Comparison of ENCODE assay signal across 26 mouse cellular contexts in the genomic region with DNA sequence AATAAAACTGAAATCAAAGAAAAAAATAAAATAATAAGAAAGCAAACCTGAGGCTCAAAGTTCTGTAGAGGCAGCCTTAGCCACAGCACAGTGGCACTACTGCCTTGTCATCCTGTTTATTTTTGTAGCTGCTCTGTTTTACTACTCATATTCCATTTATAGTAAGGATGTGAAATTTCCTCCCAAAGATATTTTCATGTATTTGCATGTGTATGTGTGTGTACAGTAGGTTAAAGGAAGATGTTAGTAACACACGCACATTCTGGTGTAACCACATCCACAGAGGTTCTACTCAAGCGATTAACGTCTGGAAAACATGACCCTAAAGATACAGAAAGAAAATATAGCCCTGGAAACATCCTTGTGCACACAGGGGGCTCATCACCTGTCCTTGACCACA. TPM values are rescaled to one million over a fixed set of nuclear protein-coding genes. Genes with fewer than 3 reads are reported as not detected.
A peak's percentile ranks its signal among the peaks of the same experiment; 100 is the strongest.
DNase-seq lines count a peak whose midpoint lies in the region; TF ChIP-seq lines count a peak whose summit lies in the region.
"Had no signal": no experiment of that assay in that cellular context is flagged by ENCODE, and none has a peak within 500 bp of the region (broad histone marks: within the 10 kb centered on the region; RNA-seq: fewer than 3 reads in every experiment).

No protein-coding gene starts in this region.

- no peaks in the 10 kb centered on the region for H3K79me2 ChIP-seq in CH12.LX (replicated peaks; ENCODE audit: control insufficient read depth, extremely low read depth, insufficient read depth, poor library complexity, severe bottlenecking)

- H3K4me3 ChIP-seq in gastrocnemius, adult 2 months: no peak overlapping the region
- no peak overlapping the region for H3K4me3 ChIP-seq in CH12.LX (replicated peaks in 1 of 3; ENCODE audit: low read depth in 2 of 3, low read length in 2 of 3, poor library complexity in 1 of 3)

- H3K27ac ChIP-seq in gastrocnemius, adult 2 months: no peak overlapping the region
- no peak overlapping the region for H3K27ac ChIP-seq in CH12.LX (ENCODE audit: insufficient read depth, low read depth)

- H3K27me3 ChIP-seq in CH12.LX (replicated peaks): peaks cover 2% of the 10 kb centered on the region

- DNase-seq in gastrocnemius, adult 2 months: peak; percentile 1
- DNase-seq in gastrocnemius, postnatal 14 days: no peak
- peak; percentile 74 for DNase-seq in CH12.LX (ENCODE audit: extremely low read depth)
- DNase-seq in c-Kit-positive CD71-positive TER-119-positive erythroid progenitor cells, embryonic 14.5 days (ENCODE audit: low spot score): no peak
- DNase-seq: adrenal gland, adult 2 months; adrenal gland, adult 8-10 months; adrenal gland, postnatal 10 days; adrenal gland, postnatal 14 days; adrenal gland, postnatal 25 days; adrenal gland, postnatal 36 days; B cell, adult 2 months; cerebellum, adult 11 months; cerebellum, adult 11-12 months; cerebellum, adult 18-20 months; cerebellum, adult 2 months; cerebellum, adult 8-10 months had no signal

- TF ChIP-seq POLR2A in CH12.LX (IDR thresholded peaks at IDR 0.05; ENCODE audit: low read depth, low read length): no peak

- no peak overlapping the region for H3K4me2 ChIP-seq in CH12.LX (ENCODE audit: insufficient read depth, low read depth, poor library complexity, severe bottlenecking)

- H3K36me3 ChIP-seq in CH12.LX (replicated peaks in 1 of 2; ENCODE audit: control insufficient read depth in 1 of 2, insufficient read depth in 1 of 2, low read length in 1 of 2): no peaks in the 10 kb centered on the region
- H3K36me3 ChIP-seq: G1E had no signal

- no peak for TF ChIP-seq CTCF in gastrocnemius, adult 2 months (IDR thresholded peaks at IDR 0.05)
- TF ChIP-seq CTCF in CH12.LX (conservative IDR thresholded peaks at IDR 0.05 in 1 of 2, IDR thresholded peaks at IDR 0.05 in 1 of 2; ENCODE audit: low read depth in 2 of 2, low read length in 2 of 2): no peak

- peak; percentile 77 for TF ChIP-seq EP300 in CH12.LX (IDR thresholded peaks at IDR 0.05; ENCODE audit: low read length)

- no peak for TF ChIP-seq RAD21 in CH12.LX (IDR thresholded peaks at IDR 0.05; ENCODE audit: low read depth, low read length)

- in situ Hi-C loops in CH12.LX (cut with MboI; ENCODE audit: low pct_ligation_motif_present, low pct_unique_long_range_greater_than_20kb, low sequenced_read_pairs): loop anchor here (5.0 kb wide), 1 partner anchor 35 kb away; no protein-coding TSS in a partner anchor

- dilution Hi-C loops in CH12.LX (cut with MboI; ENCODE audit: extremely low pct_ligation_motif_present, extremely low pct_unique_long_range_greater_than_20kb, low sequenced_read_pairs): no loop called here

- intact Hi-C loops in gastrocnemius, adult 2 months (cut with DNase I): loop anchor here (5.0 kb wide), 1 partner anchor 95 kb away; no protein-coding TSS in a partner anchor
- intact Hi-C loops in gastrocnemius, postnatal 14 days (cut with DNase I; ENCODE audit: low total_unique reads): no loop called here

- H3K9ac ChIP-seq in CH12.LX (ENCODE audit: insufficient read depth, low read depth): no peak overlapping the region

- H3K4me1 ChIP-seq in CH12.LX (ENCODE audit: control insufficient read depth in 1 of 2, insufficient read depth in 2 of 2): peaks cover 5 to 34% of the 10 kb centered on the region in 2 experiments

- no peaks in the 10 kb centered on the region for H3K9me3 ChIP-seq in CH12.LX (replicated peaks; ENCODE audit: low read length)
- H3K9me3 ChIP-seq: G1E had no signal

TF ChIP-seq in CH12.LX, 34 proteins besides CTCF, POLR2A, EP300 and RAD21:
- TF ChIP-seq ZMIZ1 (IDR thresholded peaks at IDR 0.05; ENCODE audit: low read depth, low read length) (no peak), JUN (IDR thresholded peaks at IDR 0.05; ENCODE audit: insufficient read depth, low read depth, low read length) (peak; percentile 28; the same call in 1 of the 2 replicates), NELFE (IDR thresholded peaks at IDR 0.05; ENCODE audit: low read depth, low read length) (no peak), TCF12 (IDR thresholded peaks at IDR 0.05; ENCODE audit: low read depth, low read length) (0 out of 2 replicates have a peak, but pooled peaks have one; percentile 24), MYC (IDR thresholded peaks at IDR 0.05; ENCODE audit: low read depth, low read length) (no peak), MAFK (IDR thresholded peaks at IDR 0.05; ENCODE audit: insufficient replicate concordance, low read length) (0 out of 2 replicates have a peak, but pooled peaks have one; percentile 49), MXI1 (IDR thresholded peaks at IDR 0.05; ENCODE audit: low read depth, low read length) (no peak), KAT2A (IDR thresholded peaks at IDR 0.05; ENCODE audit: insufficient replicate concordance, low read length) (no peak), CHD2 (IDR thresholded peaks at IDR 0.05; ENCODE audit: low read length) (no peak), POLR2AphosphoS2 (IDR thresholded peaks at IDR 0.05; ENCODE audit: low read depth, low read length) (no peak), IRF4 (IDR thresholded peaks at IDR 0.05; ENCODE audit: low read depth, low read length) (no peak), ELF1 (IDR thresholded peaks at IDR 0.05; ENCODE audit: low read depth, low read length) (no peak), HCFC1 (IDR thresholded peaks at IDR 0.05; ENCODE audit: low read depth, low read length) (no peak), SMC3 (IDR thresholded peaks at IDR 0.05; ENCODE audit: low read depth, low read length) (no peak), ETS1 (conservative IDR thresholded peaks at IDR 0.05; ENCODE audit: low read depth, low read length) (peak; percentile 74; the same call in 1 of the 2 replicates), NRF1 (IDR thresholded peaks at IDR 0.05; ENCODE audit: low read depth, low read length) (no peak), JUND (conservative IDR thresholded peaks at IDR 0.05; ENCODE audit: low read depth, low read length) (0 out of 2 replicates have a peak, but pooled peaks have one; percentile 7), CHD1 (IDR thresholded peaks at IDR 0.05; ENCODE audit: low read depth, low read length) (no peak), MAX (IDR thresholded peaks at IDR 0.05; ENCODE audit: low read length) (no peak), MEF2A (IDR thresholded peaks at IDR 0.05; ENCODE audit: borderline replicate concordance, low read depth, low read length) (peak; percentile 95), MAZ (IDR thresholded peaks at IDR 0.05; ENCODE audit: low read depth, low read length) (no peak), E2F4 (IDR thresholded peaks at IDR 0.05; ENCODE audit: insufficient replicate concordance, low read depth, low read length) (no peak), ZNF384 (IDR thresholded peaks at IDR 0.05; ENCODE audit: low read depth, low read length) (no peak), USF2 (conservative IDR thresholded peaks at IDR 0.05; ENCODE audit: low read depth, low read length) (no peak), TBP (conservative IDR thresholded peaks at IDR 0.05; ENCODE audit: low read depth, low read length) (no peak), UBTF (IDR thresholded peaks at IDR 0.05; ENCODE audit: low read depth, low read length) (no peak), ZKSCAN1 (IDR thresholded peaks at IDR 0.05; ENCODE audit: borderline replicate concordance, low read depth, low read length) (no peak), SIN3A (IDR thresholded peaks at IDR 0.05; ENCODE audit: low read length) (no peak), RCOR1 (conservative IDR thresholded peaks at IDR 0.05; ENCODE audit: low read depth, low read length) (no peak), ZC3H11A (IDR thresholded peaks at IDR 0.05; ENCODE audit: low read depth, low read length) (no peak), BHLHE40 (IDR thresholded peaks at IDR 0.05; ENCODE audit: low read depth, low read length) (peak; percentile 78), GABPA (IDR thresholded peaks at IDR 0.05; ENCODE audit: insufficient replicate concordance, low read depth, low read length) (no peak), PAX5 (IDR thresholded peaks at IDR 0.05; ENCODE audit: low read length) (no peak), USF1 (IDR thresholded peaks at IDR 0.05; ENCODE audit: low read depth, low read length) (no peak)

RNA-seq across cellular contexts. Expression of gene Alx3, which starts 18.0 kb away (rescaled TPM):
- total RNA-seq in gastrocnemius, adult 2 months (2021): not detected
- not detected for total RNA-seq in gastrocnemius, postnatal 14 days (2021)
- not detected in 2 replicates for total RNA-seq in CH12.LX (2012; rRNA removed)
- not detected in 2 replicates for total RNA-seq in CH12.LX (2014; rRNA removed)
- 0.29 TPM in 1 of 2 replicates, not detected in the other for polyA plus RNA-seq in CH12.LX (2012; ENCODE audit: insufficient read length, low read depth)
- total RNA-seq: adrenal gland, adult 18-20 months; adrenal gland, adult 2 months; adrenal gland, adult 8-10 months; adrenal gland, postnatal 10 days; adrenal gland, postnatal 14 days; adrenal gland, postnatal 25 days; adrenal gland, postnatal 36 days; adrenal gland, postnatal 4 days; MEL had no signal
- polyA plus RNA-seq: activated CD4-positive, CD25-positive, alpha-beta regulatory T cell, adult 4 months; adrenal gland, adult 2 months; C2C12; CD4-positive, CD25-positive, alpha-beta regulatory T cell, adult 4 months; G1E had no signal

RNA-seq across cellular contexts. Expression of gene Ubl4b, which starts 21.9 kb away (rescaled TPM):
- total RNA-seq in gastrocnemius, adult 2 months (2021): not detected
- total RNA-seq in gastrocnemius, postnatal 14 days (2021): not detected
- total RNA-seq in CH12.LX (2012; rRNA removed) (not detected in 2 replicates), CH12.LX (2014; rRNA removed) (not detected in 2 replicates)
- polyA plus RNA-seq in CH12.LX (2012; ENCODE audit: insufficient read length, low read depth): not detected in 2 replicates
- total RNA-seq: adrenal gland, adult 18-20 months; adrenal gland, adult 2 months; adrenal gland, adult 8-10 months; adrenal gland, postnatal 10 days; adrenal gland, postnatal 14 days; adrenal gland, postnatal 25 days; adrenal gland, postnatal 36 days; ES-E14; MEL had no signal
- polyA plus RNA-seq: activated CD4-positive, CD25-positive, alpha-beta regulatory T cell, adult 4 months; adrenal gland, adult 2 months; brain, embryonic 14.5 days; C2C12; CD4-positive, CD25-positive, alpha-beta regulatory T cell, adult 4 months; cerebellum, adult 2 months; G1E; Patski had no signal

RNA-seq across cellular contexts. Expression of gene Gm10961, which starts 54.3 kb away (rescaled TPM):
- not detected for total RNA-seq in gastrocnemius, adult 2 months (2021)
- not detected for total RNA-seq in gastrocnemius, postnatal 14 days (2021)
- total RNA-seq in CH12.LX (2012; rRNA removed): not detected in 2 replicates
- not detected in 2 replicates for total RNA-seq in CH12.LX (2014; rRNA removed)
- polyA plus RNA-seq in CH12.LX (2012; ENCODE audit: insufficient read length, low read depth): not detected in 2 replicates
- total RNA-seq: adrenal gland, adult 18-20 months; adrenal gland, adult 2 months; adrenal gland, adult 8-10 months; adrenal gland, postnatal 10 days; adrenal gland, postnatal 14 days; adrenal gland, postnatal 25 days; adrenal gland, postnatal 36 days; adrenal gland, postnatal 4 days; ES-E14; G1E; MEL had no signal
- polyA plus RNA-seq: activated CD4-positive, CD25-positive, alpha-beta regulatory T cell, adult 4 months; adrenal gland, adult 2 months; brain, embryonic 14.5 days; C2C12; CD4-positive, CD25-positive, alpha-beta regulatory T cell, adult 4 months; cerebellum, adult 2 months; G1E; Patski had no signal

RNA-seq across cellular contexts. Expression of gene Strip1, which starts 54.7 kb away (rescaled TPM):
- total RNA-seq in gastrocnemius, adult 2 months (2021): 10 to 100 TPM; 16.6 to 20.4 TPM
- 10 to 100 TPM; 16.9 to 19.5 TPM for total RNA-seq in gastrocnemius, postnatal 14 days (2021)
- total RNA-seq in CH12.LX (2012; rRNA removed) (21.4 and 28.2 TPM in 2 replicates), CH12.LX (2014; rRNA removed) (16.5 and 18.4 TPM in 2 replicates)
- 25.1 and 27.0 TPM in 2 replicates for polyA plus RNA-seq in CH12.LX (2012; ENCODE audit: insufficient read length, low read depth)

RNA-seq across cellular contexts. Expression of gene Slc6a17, which starts 59.0 kb away (rescaled TPM):
- total RNA-seq in gastrocnemius, adult 2 months (2021): under 1 TPM; 0.28 to 0.81 TPM
- total RNA-seq in gastrocnemius, postnatal 14 days (2021): under 1 TPM; 0.55 to 0.60 TPM
- total RNA-seq in CH12.LX (2012; rRNA removed) (not detected in 2 replicates), CH12.LX (2014; rRNA removed) (not detected in 2 replicates)
- polyA plus RNA-seq in CH12.LX (2012; ENCODE audit: insufficient read length, low read depth): not detected in 2 replicates
- polyA plus RNA-seq: activated CD4-positive, CD25-positive, alpha-beta regulatory T cell, adult 4 months; CD4-positive, CD25-positive, alpha-beta regulatory T cell, adult 4 months; G1E had no signal

Comparison
In these comparisons a context has a peak if more than half of its experiments do, and no peak if none do; other contexts are left out.
1. DNase-seq: peak in gastrocnemius, adult 2 months (single experiment) and CH12.LX (single experiment); none in gastrocnemius, postnatal 14 days (single experiment) and c-Kit-positive CD71-positive TER-119-positive erythroid progenitor cells, embryonic 14.5 days (single experiment).